Mouse (Mus musculus) heart, adult 2 months (tissue): ENCODE measurements around the gene Macrod2.

Experiments
- CTCF ChIP-seq: fragments of 200-600 bp; IDR thresholded peaks from 2 replicates; pipeline ENCODE4 v1.8.1; 2022; ENCODE audit warnings: antibody characterized with exemption, mild to moderate bottlenecking, moderate library complexity
- EP300 ChIP-seq: fragments of 200-500 bp; IDR thresholded peaks from 2 replicates; pipeline ENCODE4 v1.6.1; 2011; ENCODE audit warnings: low read depth, low read length, control low read depth; ENCODE audit not compliant: insufficient read depth
- POLR2A ChIP-seq: fragments of 200-500 bp; IDR thresholded peaks from 2 replicates; pipeline ENCODE4 v1.6.1; 2011; ENCODE audit warnings: mild to moderate bottlenecking, low read depth, low read length, control low read depth; ENCODE audit not compliant: insufficient read depth

DNA sequence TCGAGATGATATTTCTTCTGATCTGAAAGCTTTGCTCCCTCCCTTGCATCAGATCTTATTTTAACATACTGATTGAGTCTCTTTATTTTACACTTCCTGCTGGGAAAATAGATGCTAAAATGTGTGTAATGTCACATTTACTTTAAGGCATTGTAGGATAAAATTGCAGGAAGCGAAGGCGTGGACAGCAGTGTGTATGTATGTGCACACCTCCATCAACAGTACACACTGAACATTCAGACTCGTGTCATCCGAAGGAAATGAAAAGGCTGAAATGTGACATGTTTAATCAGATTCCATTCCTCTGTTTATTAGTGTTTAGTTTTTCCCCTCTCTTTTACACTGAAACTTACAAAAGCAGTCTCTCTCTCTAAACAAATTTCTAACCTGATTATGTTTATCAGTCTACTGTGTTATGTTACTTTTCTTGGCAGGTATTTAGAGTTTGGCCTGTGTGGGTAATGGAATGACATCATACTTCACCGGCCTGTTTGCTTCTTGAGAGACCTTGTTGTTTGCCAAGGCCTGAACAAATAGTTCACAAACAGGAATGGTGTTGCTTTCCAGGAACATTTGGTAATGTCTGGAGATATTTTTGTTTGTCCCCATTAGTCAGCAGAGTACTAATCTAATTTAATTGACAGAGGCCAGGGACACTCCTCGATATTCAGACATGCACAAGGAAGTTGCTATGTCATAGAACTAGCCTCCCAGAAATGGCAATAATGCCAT, 1588.7 kb downstream of the Macrod2 start:
- TF ChIP-seq CTCF (no peak), POLR2A (no peak), EP300 (no peak)
